13 mouse cellular contexts compared by ENCODE assay signal in the genomic region with DNA sequence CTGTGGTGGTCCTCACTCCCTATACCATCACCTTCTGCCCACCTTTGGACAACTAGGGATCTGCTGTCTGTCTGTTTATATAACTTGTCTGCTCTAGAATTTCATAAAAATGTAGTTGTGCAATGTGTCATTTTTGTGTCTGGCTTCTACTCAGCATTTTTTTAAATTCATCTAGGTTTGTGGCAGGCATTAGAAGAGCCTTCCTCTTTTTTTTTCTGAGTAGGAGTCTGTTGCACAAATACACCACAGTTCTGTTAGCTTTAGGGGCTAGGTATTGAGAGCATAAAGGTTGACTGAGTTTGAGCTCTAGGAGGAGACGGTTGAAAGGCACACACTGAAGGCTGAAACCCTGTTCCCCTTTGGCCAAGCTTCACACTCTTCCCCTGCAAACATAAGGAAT.
"Had no signal": no experiment of that assay in that cellular context is flagged by ENCODE, and none has a peak within 500 bp of the region (broad histone marks: within the 10 kb centered on the region; RNA-seq: fewer than 3 reads in every experiment).

No protein-coding gene starts in this region.

- H3K27me3 ChIP-seq: kidney, embryonic 15.5 days; neural tube, embryonic 15.5 days had no signal

- H3K9me3 ChIP-seq: kidney, embryonic 15.5 days; limb, embryonic 10.5 days; midbrain, embryonic 10.5 days; neural tube, embryonic 15.5 days had no signal

- H3K27ac ChIP-seq: kidney, embryonic 15.5 days; left cerebral cortex, adult 2 months; limb, embryonic 10.5 days; midbrain, embryonic 10.5 days; neural tube, embryonic 15.5 days; stomach, postnatal 0 days had no signal

- DNase-seq: kidney, adult 2 months; kidney, postnatal 14 days; lung, adult 18-20 months; lung, postnatal 10 days; midbrain, embryonic 14.5 days; thymus, postnatal 4 days had no signal

- H3K9ac ChIP-seq: kidney, embryonic 15.5 days; neural tube, embryonic 15.5 days had no signal

- H3K4me3 ChIP-seq: kidney, embryonic 15.5 days; left cerebral cortex, adult 2 months; limb, embryonic 10.5 days; midbrain, embryonic 10.5 days; myocyte; neural tube, embryonic 15.5 days had no signal

- H3K36me3 ChIP-seq: kidney, embryonic 15.5 days; limb, embryonic 10.5 days; midbrain, embryonic 10.5 days; neural tube, embryonic 15.5 days had no signal

- H3K4me2 ChIP-seq: kidney, embryonic 15.5 days; neural tube, embryonic 15.5 days had no signal

- H3K4me1 ChIP-seq: limb, embryonic 10.5 days; midbrain, embryonic 10.5 days; neural tube, embryonic 15.5 days had no signal
